Mouse (Mus musculus) myocyte (in vitro differentiated cells): ENCODE measurements at regions not wholly inside any gene's neighbourhood (a gene's known extent, or its start where the extent isn't known, plus 50 kb on each side); places are given as distances from the start of the nearest gene placed in this dataset.

ENCODE experiments used
- H3K27me3 ChIP-seq: one replicate; pipeline ENCODE4 v1.6.1; 2011; ENCODE audit not compliant: control insufficient read depth, insufficient read depth, insufficient read length
- H3K36me3 ChIP-seq: one replicate; pipeline ENCODE4 v1.6.1; 2011; ENCODE audit not compliant: control insufficient read depth, insufficient read depth
- H3K4me2 ChIP-seq: one replicate; pipeline ENCODE4 v1.6.1; 2011; ENCODE audit warnings: low read depth, control low read depth
- H3K4me3 ChIP-seq: one replicate; pipeline ENCODE4 v1.5.1; 2011; ENCODE audit warnings: mild to moderate bottlenecking, control low read depth, moderate library complexity
- H3K79me2 ChIP-seq: one replicate; pipeline ENCODE4 v1.6.1; 2011; ENCODE audit not compliant: control insufficient read depth, insufficient read depth
- H3ac ChIP-seq: one replicate; pipeline ENCODE4 v1.6.1; 2011; ENCODE audit not compliant: control insufficient read depth, insufficient read length
- CEBPB ChIP-seq: IDR thresholded peaks from 2 replicates; pipeline ENCODE4 v1.6.1; 2011; ENCODE audit warnings: mild to moderate bottlenecking, moderate library complexity; ENCODE audit not compliant: poor library complexity, insufficient read depth, severe bottlenecking
- E2F4 ChIP-seq: IDR thresholded peaks from one replicate; pipeline ENCODE4 v1.6.1; 2011; ENCODE audit warnings: mild to moderate bottlenecking, control low read depth, moderate library complexity; ENCODE audit not compliant: insufficient read depth
- MAX ChIP-seq: IDR thresholded peaks from one replicate; pipeline ENCODE4 v1.6.1; 2011; ENCODE audit warnings: low read depth, mild to moderate bottlenecking, control low read depth
- MYOD1 ChIP-seq, 3 experiments: IDR thresholded peaks; one replicate each; pipeline ENCODE4 v1.6.1; 2011; ENCODE audit warnings: control low read depth in 2 of 3, low read depth in 2 of 3, mild to moderate bottlenecking in 2 of 3, moderate library complexity in 1 of 3; ENCODE audit not compliant: insufficient read length in 2 of 3, control insufficient read depth in 1 of 3
- MYOG ChIP-seq, 3 experiments: IDR thresholded peaks; one replicate each; pipeline ENCODE4 v1.6.1; 2011; ENCODE audit warnings: control low read depth in 2 of 3, low read depth in 2 of 3, mild to moderate bottlenecking in 2 of 3; ENCODE audit not compliant: insufficient read length in 2 of 3, control insufficient read depth in 1 of 3, insufficient read depth in 1 of 3
- POLR2A ChIP-seq: IDR thresholded peaks from one replicate; pipeline ENCODE4 v1.6.1; 2011; ENCODE audit warnings: low read depth, mild to moderate bottlenecking, control low read depth, moderate library complexity; ENCODE audit not compliant: insufficient read length
- POLR2AphosphoS2 ChIP-seq: IDR thresholded peaks from one replicate; pipeline ENCODE4 v1.6.1; 2011; ENCODE audit warnings: low read depth, control low read depth; ENCODE audit not compliant: insufficient read length
- REST ChIP-seq: IDR thresholded peaks from one replicate; pipeline ENCODE4 v1.6.1; 2011; ENCODE audit warnings: mild to moderate bottlenecking, control low read depth, moderate library complexity; ENCODE audit not compliant: insufficient read depth, insufficient read length
- SRF ChIP-seq: IDR thresholded peaks from one replicate; pipeline ENCODE4 v1.6.1; 2011; ENCODE audit warnings: low read depth; ENCODE audit not compliant: control insufficient read depth, insufficient read length
- TCF12 ChIP-seq: IDR thresholded peaks from one replicate; pipeline ENCODE4 v1.6.1; 2011; ENCODE audit warnings: mild to moderate bottlenecking, control low read depth; ENCODE audit not compliant: poor library complexity, insufficient read depth, severe bottlenecking
- TCF3 ChIP-seq: IDR thresholded peaks from one replicate; pipeline ENCODE4 v1.6.1; 2011; ENCODE audit warnings: low read depth, control low read depth; ENCODE audit not compliant: insufficient read length
- USF1 ChIP-seq: IDR thresholded peaks from one replicate; pipeline ENCODE4 v1.6.1; 2011; ENCODE audit warnings: low read depth, mild to moderate bottlenecking, control low read depth, moderate library complexity

- Histone ChIP-seq H3K4me2 (no peak overlapping the region), H3ac (no peak overlapping the region), H3K4me3 (no peak overlapping the region), H3K36me3 (no peaks in the 10 kb centered on the region), H3K27me3 (no peaks in the 10 kb centered on the region), H3K79me2 (no peaks in the 10 kb centered on the region)
- TF ChIP-seq SRF, result no peak
- TF ChIP-seq USF1, result no peak
- no peak for TF ChIP-seq TCF3
- TF ChIP-seq E2F4, result no peak
- no peak for TF ChIP-seq POLR2A
- no peak for TF ChIP-seq MAX
- TF ChIP-seq POLR2AphosphoS2, result no peak
- no peak for TF ChIP-seq MYOD1 (IDR thresholded peaks at IDR 0.05; ENCODE audit: control insufficient read depth in 1 of 3, insufficient read length in 2 of 3, low read depth in 2 of 3)
These were observed 426.5 kb downstream of the Insc start for GRCm38 (mm10) chr7:115170023-115170422.

GRCm38 (mm10) chr7:115170439-115170838 lies 426.9 kb downstream of the Insc start:
- H3K79me2 ChIP-seq, result no peaks in the 10 kb centered on the region
- no peaks in the 10 kb centered on the region for H3K27me3 ChIP-seq
- no peak overlapping the region for H3K4me3 ChIP-seq
- TF ChIP-seq MYOD1 (IDR thresholded peaks at IDR 0.05; ENCODE audit: control insufficient read depth in 1 of 3, insufficient read length in 2 of 3, low read depth in 2 of 3), result no peak
- TF ChIP-seq SRF, result no peak
- TF ChIP-seq USF1, result no peak
- TF ChIP-seq MAX, result no peak
- no peak for TF ChIP-seq TCF3
- TF ChIP-seq REST, result no peak
- no peak for TF ChIP-seq CEBPB
- no peak overlapping the region for H3K4me2 ChIP-seq
- no peak overlapping the region for H3ac ChIP-seq
- no peaks in the 10 kb centered on the region for H3K36me3 ChIP-seq

GRCm38 (mm10) chr7:115192482-115192881 lies 449.0 kb downstream of the Insc start:
- Histone ChIP-seq H3K27me3 (no peaks in the 10 kb centered on the region), H3ac (no peak overlapping the region), H3K79me2 (no peaks in the 10 kb centered on the region), H3K36me3 (no peaks in the 10 kb centered on the region), H3K4me2 (no peak overlapping the region), H3K4me3 (no peak overlapping the region)
- TF ChIP-seq TCF12, result no peak
- TF ChIP-seq TCF3, result no peak

- no peak overlapping the region for H3ac ChIP-seq
- TF ChIP-seq REST (no peak), E2F4 (no peak), MAX (no peak), POLR2AphosphoS2 (no peak), CEBPB (no peak), TCF3 (no peak), POLR2A (no peak), SRF (no peak), TCF12 (no peak), MYOG (IDR thresholded peaks at IDR 0.05; ENCODE audit: control insufficient read depth in 1 of 3, insufficient read depth in 1 of 3, insufficient read length in 2 of 3, low read depth in 2 of 3) (no peak), MYOD1 (IDR thresholded peaks at IDR 0.05; ENCODE audit: control insufficient read depth in 1 of 3, insufficient read length in 2 of 3, low read depth in 2 of 3) (no peak), USF1 (no peak)
- no peaks in the 10 kb centered on the region for H3K36me3 ChIP-seq
- H3K4me2 ChIP-seq, result no peak overlapping the region
- no peaks in the 10 kb centered on the region for H3K27me3 ChIP-seq
- no peaks in the 10 kb centered on the region for H3K79me2 ChIP-seq
- H3K4me3 ChIP-seq, result no peak overlapping the region
These were observed 449.7 kb downstream of the Insc start for GRCm38 (mm10) chr7:115192992-115193761.

- TF ChIP-seq E2F4 (no peak), POLR2AphosphoS2 (no peak), CEBPB (no peak), MYOD1 (IDR thresholded peaks at IDR 0.05; ENCODE audit: control insufficient read depth in 1 of 3, insufficient read length in 2 of 3, low read depth in 2 of 3) (no peak), REST (no peak), TCF3 (no peak), TCF12 (no peak)
These were observed 461.4 kb downstream of the Insc start for GRCm38 (mm10) chr7:115204916-115205315.

More at GRCm38 (mm10) chr7:115204916-115205315, 461.4 kb downstream of the Insc start:
- Histone ChIP-seq H3K4me3 (no peak overlapping the region), H3ac (no peak overlapping the region), H3K79me2 (no peaks in the 10 kb centered on the region), H3K4me2 (no peak overlapping the region), H3K36me3 (no peaks in the 10 kb centered on the region), H3K27me3 (no peaks in the 10 kb centered on the region)
